Mouse (Mus musculus) C2C12 (cell line): ENCODE results near the gene Acsf3.

Experiments used
- CEBPB ChIP-seq: IDR thresholded peaks from one replicate; pipeline ENCODE4 v1.6.1; 2011; ENCODE audit warnings: low read depth, mild to moderate bottlenecking, control low read depth, moderate library complexity
- CTCF ChIP-seq: IDR thresholded peaks from one replicate; pipeline ENCODE4 v1.5.1; 2011; ENCODE audit not compliant: control insufficient read depth, insufficient read depth, insufficient read length
- MYOD1 ChIP-seq: IDR thresholded peaks from one replicate; pipeline ENCODE4 v1.6.1; 2011; ENCODE audit warnings: low read depth; ENCODE audit not compliant: control insufficient read depth, insufficient read length

- no peak for TF ChIP-seq CEBPB
- TF ChIP-seq CTCF, result no peak
- TF ChIP-seq MYOD1, result no peak
These were observed 68.9 kb downstream of the Acsf3 start for GRCm38 (mm10) chr8:122844161-122844560.
